Mouse (Mus musculus): ENCODE data around the gene Srp14. TPM values are rescaled to one million over a fixed set of nuclear protein-coding genes. Genes with fewer than 3 reads are reported as not detected.

Gene Srp14
- polyA plus RNA-seq, 1 experiment: 252 TPM

DNA sequence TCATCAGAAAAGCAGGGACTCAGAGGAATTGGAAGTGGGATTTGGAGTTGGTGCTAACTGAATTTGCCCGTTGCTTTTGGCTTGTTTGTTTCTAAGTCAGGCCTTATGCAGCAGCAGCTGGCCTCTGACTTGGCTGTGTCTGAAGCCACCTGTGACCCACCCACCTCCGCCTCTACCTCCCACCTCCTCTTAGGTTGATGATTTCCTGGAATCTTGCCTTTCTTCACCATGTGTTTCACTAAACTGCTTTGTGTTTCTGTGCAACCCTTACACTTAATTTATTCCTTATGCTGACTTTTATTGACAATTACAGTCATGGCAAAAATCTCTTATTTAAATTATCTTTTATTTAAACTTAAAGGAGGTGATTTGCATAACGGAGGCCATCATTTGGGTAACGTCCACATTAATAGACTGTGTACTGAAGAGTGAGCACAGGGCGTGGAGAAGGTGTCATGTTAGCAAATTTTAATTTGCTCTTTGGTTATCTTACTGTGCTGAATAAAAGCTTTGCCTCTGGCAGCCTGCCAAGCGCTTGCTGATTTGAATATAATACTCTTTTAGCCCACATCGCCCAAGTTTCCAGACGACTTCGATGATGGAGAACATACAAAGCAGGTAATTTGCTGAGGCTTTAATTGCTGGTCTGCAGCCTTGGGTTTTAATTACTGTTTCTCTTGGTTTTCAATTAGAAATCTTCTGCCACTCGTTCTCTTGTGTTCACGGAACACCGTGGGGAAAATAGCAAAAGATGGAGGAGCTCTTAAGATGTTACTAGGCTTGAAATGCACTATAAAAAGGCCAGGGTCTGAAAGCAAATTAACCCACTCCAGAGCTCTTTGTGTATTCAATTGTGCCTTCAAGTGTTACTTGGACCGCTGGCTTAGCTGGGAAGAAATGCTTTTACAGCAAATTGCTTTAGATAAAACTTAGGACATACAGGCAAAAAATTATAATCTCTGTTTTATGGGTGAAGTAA lies 33.5 kb downstream of the Srp14 start:
- H3K4me3 ChIP-seq (ENCODE audit: insufficient read depth, low read length): no peak overlapping the region
- no peak overlapping the region for H3K27ac ChIP-seq (ENCODE audit: insufficient read depth, low read depth, low read length)
- peaks cover 14% of the 10 kb centered on the region for H3K4me1 ChIP-seq (ENCODE audit: control insufficient read depth, insufficient read depth, low read length)
- no peak for TF ChIP-seq POLR2A (IDR thresholded peaks at IDR 0.05; ENCODE audit: borderline replicate concordance, low read depth, low read length)
- no peak for TF ChIP-seq CTCF (IDR thresholded peaks at IDR 0.05; ENCODE audit: low read depth, low read length)

DNA sequence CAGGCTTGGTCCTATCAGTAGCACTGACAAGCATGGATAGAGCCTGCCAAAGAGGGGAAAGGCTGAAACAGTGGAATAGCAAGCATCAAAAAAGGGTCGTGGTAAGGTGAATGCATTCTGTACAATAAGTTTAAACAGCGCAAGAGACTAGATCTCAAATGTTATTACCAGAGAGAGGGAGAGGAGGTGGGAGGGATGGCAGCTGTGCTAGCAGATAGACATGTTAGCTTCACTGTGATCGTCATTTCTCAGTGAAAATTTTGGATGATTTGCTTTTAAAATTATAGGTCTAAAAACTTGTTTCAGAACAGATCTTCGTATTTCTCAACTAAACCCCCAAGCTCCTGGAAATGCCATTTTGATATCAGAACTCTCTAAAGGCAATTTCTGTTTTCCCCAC lies 36.8 kb downstream of the Srp14 start:
- no peak for TF ChIP-seq CTCF (IDR thresholded peaks at IDR 0.05; ENCODE audit: low read depth, low read length)
- Histone ChIP-seq H3K4me1 (ENCODE audit: control insufficient read depth, insufficient read depth, low read length) (peaks cover 21% of the 10 kb centered on the region), H3K4me3 (ENCODE audit: insufficient read depth, low read length) (no peak overlapping the region), H3K27ac (ENCODE audit: insufficient read depth, low read depth, low read length) (no peak overlapping the region)

DNA sequence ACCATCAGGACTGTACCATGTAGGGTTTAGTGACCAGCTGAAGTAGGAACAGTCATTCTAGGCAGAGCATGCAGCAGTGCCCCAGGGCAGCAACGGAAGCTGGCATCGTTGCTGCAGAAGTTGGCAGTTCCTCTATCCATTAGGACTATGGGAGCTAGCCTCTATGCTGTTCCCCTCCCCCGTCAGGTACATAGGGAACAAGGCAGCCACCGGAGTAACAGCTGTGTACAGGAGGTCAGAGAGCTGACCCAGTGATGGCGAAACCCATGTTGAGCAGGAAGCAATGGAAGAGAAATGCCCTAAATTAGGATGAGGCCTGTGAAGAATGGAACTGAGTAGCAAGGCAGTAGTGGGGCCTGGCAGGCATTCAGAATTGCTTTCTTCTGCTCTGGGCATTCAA lies 37.3 kb downstream of the Srp14 start:
- Histone ChIP-seq H3K4me3 (ENCODE audit: insufficient read depth, low read length) (no peak overlapping the region), H3K4me1 (ENCODE audit: control insufficient read depth, insufficient read depth, low read length) (peaks cover 21% of the 10 kb centered on the region), H3K27ac (ENCODE audit: insufficient read depth, low read depth, low read length) (no peak overlapping the region)
- TF ChIP-seq CTCF (IDR thresholded peaks at IDR 0.05; ENCODE audit: low read depth, low read length) (no peak), POLR2A (IDR thresholded peaks at IDR 0.05; ENCODE audit: borderline replicate concordance, low read depth, low read length) (no peak)

DNA sequence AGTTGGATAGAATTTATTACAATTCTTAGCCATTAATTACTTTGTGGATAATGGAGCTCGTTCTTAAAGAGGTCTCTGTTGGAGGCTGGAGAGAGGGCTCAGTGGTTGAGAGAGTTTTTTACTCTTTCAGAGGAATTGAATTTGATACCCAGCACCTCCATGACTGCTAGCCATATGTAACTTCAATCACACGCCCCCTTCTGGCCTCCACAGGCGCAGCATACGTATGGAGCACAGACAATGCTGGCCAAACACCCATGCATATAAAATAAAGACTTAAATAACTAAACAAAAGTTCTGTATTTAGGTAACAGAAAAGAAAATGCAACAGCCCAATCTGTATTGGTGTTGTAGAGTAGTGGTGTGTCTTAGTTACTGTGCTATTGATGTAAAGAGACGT lies 47.9 kb downstream of the Srp14 start:
- TF ChIP-seq CTCF (IDR thresholded peaks at IDR 0.05; ENCODE audit: low read depth, low read length) (peak; percentile 25; the same call in 1 of the 2 replicates), POLR2A (IDR thresholded peaks at IDR 0.05; ENCODE audit: borderline replicate concordance, low read depth, low read length) (no peak)

DNA sequence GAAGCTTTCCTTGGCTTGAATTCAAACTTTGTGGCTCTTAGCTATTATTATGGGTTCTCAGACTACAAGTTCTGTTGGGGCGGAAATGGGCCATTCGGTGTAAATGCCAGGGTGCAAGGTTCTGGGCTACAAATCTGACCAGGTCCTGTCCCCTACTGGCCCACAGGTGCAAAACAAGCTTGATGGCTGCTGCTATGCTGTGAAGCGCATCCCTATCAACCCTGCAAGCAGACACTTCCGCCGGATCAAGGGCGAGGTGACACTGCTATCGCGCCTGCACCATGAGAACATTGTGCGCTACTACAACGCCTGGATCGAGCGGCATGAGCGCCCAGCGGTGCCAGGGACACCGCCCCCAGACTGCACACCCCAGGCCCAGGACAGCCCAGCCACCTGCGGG lies 48.9 kb downstream of the Srp14 start:
- Histone ChIP-seq H3K27ac (ENCODE audit: insufficient read depth, low read depth, low read length) (no peak overlapping the region), H3K4me3 (ENCODE audit: insufficient read depth, low read length) (no peak overlapping the region)

More for the DNA sequence above, 47.9 kb downstream of the Srp14 start:
- Histone ChIP-seq H3K4me3 (ENCODE audit: insufficient read depth, low read length) (no peak overlapping the region), H3K27ac (ENCODE audit: insufficient read depth, low read depth, low read length) (no peak overlapping the region), H3K4me1 (ENCODE audit: control insufficient read depth, insufficient read depth, low read length) (peaks cover 2% of the 10 kb centered on the region; the same call in 1 of the 2 replicates)

DNA sequence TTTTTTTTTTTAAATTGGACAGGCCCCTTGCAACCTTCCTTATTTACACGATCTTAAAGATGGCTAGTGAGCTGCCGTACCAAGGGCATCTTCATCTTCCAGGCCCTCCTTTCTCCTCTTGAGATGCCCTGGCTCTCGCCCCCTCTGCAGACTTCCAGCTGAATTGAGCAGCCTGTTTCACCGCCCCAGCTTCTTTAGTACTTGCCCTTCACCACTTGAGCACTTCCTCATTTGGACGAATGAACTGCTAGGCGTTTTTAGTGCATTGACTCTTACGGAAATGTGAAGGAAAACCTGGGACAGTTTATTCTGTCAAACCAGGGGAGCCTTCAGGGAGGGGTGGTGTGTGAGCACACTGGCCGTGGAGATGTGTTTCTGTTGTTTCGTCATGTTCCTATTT lies 50.2 kb downstream of the Srp14 start:
- TF ChIP-seq POLR2A (IDR thresholded peaks at IDR 0.05; ENCODE audit: borderline replicate concordance, low read depth, low read length): no peak
- no peak for TF ChIP-seq CTCF (IDR thresholded peaks at IDR 0.05; ENCODE audit: low read depth, low read length)
- Histone ChIP-seq H3K27ac (ENCODE audit: insufficient read depth, low read depth, low read length) (no peak overlapping the region), H3K4me1 (ENCODE audit: control insufficient read depth, insufficient read depth, low read length) (peaks cover 2% of the 10 kb centered on the region; the same call in 1 of the 2 replicates), H3K4me3 (ENCODE audit: insufficient read depth, low read length) (no peak overlapping the region)

More for the DNA sequence above, 48.9 kb downstream of the Srp14 start:
- peaks cover 2% of the 10 kb centered on the region; the same call in 1 of the 2 replicates for H3K4me1 ChIP-seq (ENCODE audit: control insufficient read depth, insufficient read depth, low read length)
- no peak for TF ChIP-seq POLR2A (IDR thresholded peaks at IDR 0.05; ENCODE audit: borderline replicate concordance, low read depth, low read length)

DNA sequence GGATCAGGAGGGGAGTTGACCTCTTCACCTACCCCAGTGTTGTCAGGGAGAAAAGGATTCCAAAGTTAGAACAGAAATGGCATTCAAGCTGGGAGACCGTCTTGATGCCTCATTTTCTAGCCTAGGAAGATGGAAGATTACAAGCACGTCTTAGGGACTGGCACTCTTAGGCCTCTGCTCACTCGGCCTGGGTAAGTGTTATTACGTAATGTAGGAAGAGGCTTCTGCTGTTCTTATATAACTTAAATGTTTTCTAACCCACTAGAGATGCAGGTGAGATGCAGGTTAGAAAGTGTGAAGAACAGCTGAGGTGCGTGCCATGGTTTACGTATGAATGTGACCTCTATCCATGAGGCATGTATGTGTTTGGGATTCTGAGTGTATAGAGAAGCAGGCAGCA lies 51.2 kb downstream of the Srp14 start:
- Histone ChIP-seq H3K4me1 (ENCODE audit: control insufficient read depth, insufficient read depth, low read length) (peaks cover 2% of the 10 kb centered on the region; the same call in 1 of the 2 replicates), H3K27ac (ENCODE audit: insufficient read depth, low read depth, low read length) (no peak overlapping the region), H3K4me3 (ENCODE audit: insufficient read depth, low read length) (no peak overlapping the region)
- no peak for TF ChIP-seq CTCF (IDR thresholded peaks at IDR 0.05; ENCODE audit: low read depth, low read length)
- TF ChIP-seq POLR2A (IDR thresholded peaks at IDR 0.05; ENCODE audit: borderline replicate concordance, low read depth, low read length): no peak

Other genes with a start within 250 kb of the Srp14 start
- 0.58 and 1.1 TPM in 2 replicates for gene Fsip1, start 222.7 kb downstream of the Srp14 start, polyA plus RNA-seq (2012; ENCODE audit: insufficient read depth, insufficient read length, missing spikeins)
- gene Gpr176, start 106.3 kb downstream of the Srp14 start, polyA plus RNA-seq (2012; ENCODE audit: insufficient read depth, insufficient read length, missing spikeins): 1.8 and 2.4 TPM in 2 replicates
- gene Eif2ak4, start 91.1 kb downstream of the Srp14 start, polyA plus RNA-seq (2012; ENCODE audit: insufficient read depth, insufficient read length, missing spikeins): 10.5 and 12.0 TPM in 2 replicates
- 30.0 and 44.1 TPM in 2 replicates for gene Bmf, start 70.0 kb upstream of the Srp14 start, polyA plus RNA-seq (2012; ENCODE audit: insufficient read depth, insufficient read length, missing spikeins)
- gene Bub1b, start 118.5 kb upstream of the Srp14 start, polyA plus RNA-seq (2012; ENCODE audit: insufficient read depth, insufficient read length, missing spikeins): 43.3 and 49.9 TPM in 2 replicates
- not detected in 2 replicates for gene Pak6, start 183.6 kb upstream of the Srp14 start, polyA plus RNA-seq (2012; ENCODE audit: insufficient read depth, insufficient read length, missing spikeins)
- gene Ankrd63, start 224.3 kb upstream of the Srp14 start, polyA plus RNA-seq (2012; ENCODE audit: insufficient read depth, insufficient read length, missing spikeins): not detected in 2 replicates
- 41.1 and 53.8 TPM in 2 replicates for gene Plcb2, start 248.7 kb upstream of the Srp14 start, polyA plus RNA-seq (2012; ENCODE audit: insufficient read depth, insufficient read length, missing spikeins)